In the genomic region with DNA sequence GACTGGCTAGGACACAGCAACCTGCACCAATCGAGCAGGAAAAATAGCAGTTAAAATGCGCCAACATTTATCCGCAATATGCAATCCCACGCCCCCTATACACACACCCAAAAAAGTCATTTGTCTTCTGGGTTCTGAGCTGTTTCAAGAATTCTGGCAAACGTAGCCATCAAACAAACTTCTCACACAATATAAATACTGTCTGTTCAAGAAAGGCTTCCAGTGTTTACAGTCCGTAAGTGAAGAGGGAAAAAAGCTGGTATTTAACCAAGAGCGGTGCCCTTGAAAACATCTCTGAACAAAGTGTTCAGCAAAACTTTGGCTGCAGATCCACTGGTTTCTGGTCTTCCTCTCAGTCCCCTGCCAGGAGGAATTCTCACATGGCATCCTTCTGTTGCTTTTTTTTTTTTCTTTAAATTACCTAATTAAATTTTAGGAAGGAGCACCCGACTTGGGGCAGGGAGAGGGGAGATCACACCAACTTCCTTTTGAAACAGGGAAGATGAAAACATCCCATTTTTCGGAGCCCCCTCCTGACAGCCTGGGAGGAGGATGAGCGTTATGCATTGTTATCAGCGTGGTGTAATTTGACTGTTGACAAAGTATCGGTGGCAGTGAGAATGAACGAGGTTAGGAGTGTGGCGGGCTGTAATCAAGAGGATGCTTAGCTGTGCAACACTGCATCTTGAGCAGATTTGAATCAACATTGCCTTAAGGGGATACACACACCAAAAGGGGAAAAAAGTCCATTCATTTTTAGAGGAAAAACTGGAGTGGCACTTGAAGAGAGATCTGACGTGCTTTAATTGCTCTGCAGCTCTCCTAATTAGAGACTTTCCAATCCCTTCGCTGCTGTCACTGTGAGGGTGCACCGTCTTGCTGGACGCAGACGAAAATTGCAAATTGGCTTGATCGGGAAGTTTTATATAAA, we compare ENCODE assay signal across 8 mouse cellular contexts.
DNase-seq lines count a peak whose midpoint lies in the region; ATAC-seq lines count a peak whose summit lies in the region.

No protein-coding gene starts in this region.

- peaks cover 26% of the 10 kb centered on the region for H3K4me1 ChIP-seq in heart, embryonic 12.5 days (replicated peaks)
- H3K4me1 ChIP-seq in hindbrain, embryonic 13.5 days (replicated peaks) = peaks cover 76% of the 10 kb centered on the region
- H3K4me1 ChIP-seq in midbrain, embryonic 15.5 days = peaks cover 49% of the 10 kb centered on the region

- H3K9ac ChIP-seq in heart, embryonic 12.5 days = no peak overlapping the region
- H3K9ac ChIP-seq in hindbrain, embryonic 13.5 days = peak overlapping the region; percentile 61
- no peak overlapping the region for H3K9ac ChIP-seq in midbrain, embryonic 15.5 days

- peak overlapping the region; percentile 53 for H3K4me2 ChIP-seq in heart, embryonic 12.5 days
- H3K4me2 ChIP-seq in hindbrain, embryonic 13.5 days = peak overlapping the region; percentile 52
- H3K4me2 ChIP-seq in midbrain, embryonic 15.5 days = peak overlapping the region; percentile 46

- 30% methylated on average over 20 of the region's 20 CpGs for WGBS in heart, embryonic 12.5 days
- 12% methylated on average over 20 of the region's 20 CpGs for WGBS in hindbrain, embryonic 13.5 days
- WGBS in midbrain, embryonic 15.5 days = 22% methylated on average over 20 of the region's 20 CpGs

- H3K36me3 ChIP-seq in heart, embryonic 12.5 days = no peaks in the 10 kb centered on the region
- no peaks in the 10 kb centered on the region for H3K36me3 ChIP-seq in hindbrain, embryonic 13.5 days
- H3K36me3 ChIP-seq in midbrain, embryonic 15.5 days (replicated peaks) = no peaks in the 10 kb centered on the region

- no peaks in the 10 kb centered on the region for H3K27me3 ChIP-seq in heart, embryonic 12.5 days (replicated peaks)
- H3K27me3 ChIP-seq in hindbrain, embryonic 13.5 days = no peaks in the 10 kb centered on the region
- no peaks in the 10 kb centered on the region; the same call in 1 of the 2 replicates for H3K27me3 ChIP-seq in midbrain, embryonic 15.5 days (replicated peaks)

- DNase-seq in heart, adult 8-10 months (ENCODE audit: low spot score) = no peak
- peak; percentile 58 to 78 for DNase-seq in cerebellum, postnatal 14 days
- DNase-seq in spleen, adult 18-20 months = no peak
- DNase-seq in layer of hippocampus, adult 9-11 months = no peak
- DNase-seq in frontal cortex, postnatal 10 days (ENCODE audit: low spot score in 2 of 2) = no peak

- no peaks in the 10 kb centered on the region for H3K9me3 ChIP-seq in heart, embryonic 12.5 days (replicated peaks)
- no peaks in the 10 kb centered on the region for H3K9me3 ChIP-seq in hindbrain, embryonic 13.5 days
- H3K9me3 ChIP-seq in midbrain, embryonic 15.5 days = no peaks in the 10 kb centered on the region

- H3K4me3 ChIP-seq in heart, embryonic 12.5 days = peak overlapping the region; percentile 6
- H3K4me3 ChIP-seq in hindbrain, embryonic 13.5 days = peak overlapping the region; percentile 22
- peak overlapping the region; percentile 17 for H3K4me3 ChIP-seq in midbrain, embryonic 15.5 days

- H3K27ac ChIP-seq in heart, embryonic 12.5 days (ENCODE audit: poor library complexity, severe bottlenecking) = no peak overlapping the region
- peak overlapping the region; percentile 89 for H3K27ac ChIP-seq in hindbrain, embryonic 13.5 days
- no peak overlapping the region for H3K27ac ChIP-seq in midbrain, embryonic 15.5 days

- no peak for ATAC-seq in heart, embryonic 12.5 days (ENCODE audit: insufficient number of reproducible peaks, low FRiP score)
- ATAC-seq in hindbrain, embryonic 13.5 days (ENCODE audit: low FRiP score) = 0 out of 2 replicates have a peak, but pooled peaks have one; percentile 37
- peak; percentile 55; the same call in 1 of the 2 replicates for ATAC-seq in midbrain, embryonic 15.5 days (replicated peaks)

Comparison
In these comparisons a context has a peak if more than half of its experiments do, and no peak if none do; other contexts are left out.
1. DNase-seq: peak in cerebellum, postnatal 14 days (2 of 2); none in heart, adult 8-10 months (single experiment), spleen, adult 18-20 months (0 of 2), layer of hippocampus, adult 9-11 months (single experiment) and frontal cortex, postnatal 10 days (0 of 2).
2. Peak in every context shown above with its lines, with median percentiles within 50 percentile points of each other: H3K4me2 ChIP-seq and H3K4me3 ChIP-seq.